Mouse (Mus musculus) embryonic fibroblast, embryonic 13.5 days (primary cell): ENCODE results near the gene Gapt.

Experiments
- CTCF ChIP-seq: IDR thresholded peaks from 2 replicates; pipeline ENCODE4 v1.5.1; 2011; ENCODE audit warnings: mild to moderate bottlenecking, control low read depth, low read length, moderate library complexity, borderline replicate concordance; ENCODE audit not compliant: insufficient read depth
- POLR2A ChIP-seq: IDR thresholded peaks from 2 replicates; pipeline ENCODE4 v1.6.1; 2011; ENCODE audit warnings: low read depth, mild to moderate bottlenecking, control low read depth, low read length, moderate library complexity

GRCm38 (mm10) chr13:110351051-110351450 lies 5.9 kb downstream of the Gapt start:
- TF ChIP-seq POLR2A (no peak), CTCF (no peak)
